Mouse (Mus musculus) cerebellum, adult 18-20 months (tissue): Measurements from ENCODE around the gene Hdx.

Source experiments
- DNase-seq, 2 experiments: peaks; one replicate each; pipeline ENCODE4 v3.0.0; 2021

The Hdx gene

GRCm38 (mm10) chrX:111696356-111697282 is at the start of gene Hdx:
Hdx (minus strand) TSS chrX:111697079.
- DNase-seq = peak; percentile 67 to 78

DNA sequence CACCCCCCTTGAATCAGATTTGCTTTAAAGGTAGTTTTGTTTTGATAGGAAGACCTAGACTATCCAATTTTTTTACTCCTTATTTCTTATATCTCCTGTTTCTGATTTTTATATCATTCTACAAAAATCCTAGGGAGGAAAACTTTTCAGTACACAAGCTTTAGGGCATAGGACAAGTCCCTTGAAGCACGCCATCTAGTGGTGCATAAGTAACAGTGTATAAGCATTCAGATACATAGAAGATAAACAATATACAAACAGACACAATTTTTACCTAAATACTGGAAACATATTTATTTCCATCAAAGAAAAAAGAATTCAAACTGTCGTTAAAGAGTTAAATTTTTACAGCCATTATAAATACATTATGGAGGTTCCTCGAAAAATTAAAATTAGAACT is 11.2 kb downstream of the Hdx start:
- DNase-seq = no peak

DNA sequence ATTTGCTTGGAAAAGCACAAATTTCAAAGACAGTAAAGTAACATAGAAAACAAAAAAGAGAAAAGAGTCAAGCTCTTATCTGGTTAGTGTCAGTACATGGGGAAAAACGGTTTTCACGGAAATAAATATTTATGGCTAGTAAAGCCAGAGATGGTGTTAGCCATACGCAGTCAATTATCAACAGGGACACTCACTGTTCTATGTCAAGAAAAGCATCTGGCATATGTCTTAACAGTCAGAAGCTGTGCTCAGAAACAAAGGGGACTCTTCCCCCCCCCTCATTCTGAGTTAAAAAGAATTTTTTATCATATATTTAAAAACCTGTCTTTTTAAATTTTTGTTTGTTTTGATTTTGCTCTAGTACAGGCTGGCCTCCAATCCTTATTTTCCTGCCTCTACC is 25.2 kb downstream of the Hdx start:
- no peak for DNase-seq

GRCm38 (mm10) chrX:111660381-111660780 is 36.5 kb downstream of the Hdx start:
- DNase-seq = no peak

DNA sequence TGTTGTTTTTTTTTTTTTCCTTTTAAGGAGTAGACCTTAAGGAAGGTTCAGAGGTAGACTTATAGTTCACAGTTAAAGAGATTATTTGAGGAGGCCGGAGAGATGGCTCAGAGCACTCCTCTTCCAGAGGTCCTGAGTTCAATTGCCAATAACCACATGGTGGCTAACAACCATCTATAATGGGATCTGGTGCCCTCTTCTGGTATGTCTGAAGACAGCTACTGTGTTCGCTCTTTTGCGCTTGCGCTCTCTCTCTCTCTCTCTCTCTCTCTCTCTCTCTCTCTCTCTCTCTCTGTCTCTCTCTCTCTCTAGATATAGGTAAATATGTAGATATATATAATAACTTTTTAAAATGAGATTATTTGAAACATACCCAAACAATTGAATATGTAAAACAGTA is 38.2 kb downstream of the Hdx start:
- DNase-seq = no peak

- DNase-seq = no peak
Observed at GRCm38 (mm10) chrX:111644945-111645344, 51.9 kb downstream of the Hdx start.

DNA sequence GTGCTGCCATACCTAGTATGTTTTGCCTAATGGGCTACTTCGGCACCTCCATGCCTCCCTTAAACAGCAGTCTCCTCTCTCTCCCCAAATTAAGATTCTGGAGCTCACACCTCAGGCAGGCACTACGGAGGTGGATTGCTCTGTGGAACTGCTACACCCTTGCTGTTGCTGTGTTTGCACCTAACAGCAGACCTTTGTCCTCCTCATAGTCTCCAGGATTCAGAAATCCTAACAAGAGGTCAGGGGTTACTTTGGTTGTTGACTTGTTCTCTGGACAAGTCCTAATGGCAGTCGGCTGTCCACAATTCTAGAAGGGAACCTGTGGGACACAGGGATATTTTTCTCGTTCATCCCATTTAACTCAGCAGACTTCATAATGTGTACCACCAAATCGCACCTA is 56.3 kb downstream of the Hdx start:
- DNase-seq = no peak

DNA sequence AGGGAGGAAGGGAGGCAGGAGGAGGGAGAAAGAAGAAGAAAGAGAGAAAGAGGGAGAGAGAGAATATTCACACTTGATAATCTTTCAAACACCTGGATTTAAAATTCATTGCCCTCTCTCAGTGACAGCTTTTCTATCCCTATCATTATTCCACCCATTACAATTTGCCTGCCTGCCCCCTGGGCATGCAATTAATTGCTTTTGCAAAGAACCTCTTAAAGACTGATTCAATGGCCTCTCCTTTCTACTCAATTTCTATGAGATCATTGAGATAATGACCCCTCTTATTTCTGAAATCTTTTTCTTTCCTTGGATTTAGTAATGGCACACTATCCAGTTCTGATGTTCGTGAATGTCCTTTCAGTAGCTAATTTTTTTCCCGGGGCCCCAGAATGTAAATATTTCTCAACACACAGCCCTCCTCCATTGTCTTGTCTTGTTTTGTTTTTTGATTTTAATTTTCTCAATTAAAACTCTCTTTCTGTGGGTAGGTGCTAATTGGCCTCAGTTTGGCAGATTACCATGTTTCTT is 99.2 kb downstream of the Hdx start:
- no peak for DNase-seq

GRCm38 (mm10) chrX:111587616-111588015 is 109.3 kb downstream of the Hdx start:
- DNase-seq = no peak

DNA sequence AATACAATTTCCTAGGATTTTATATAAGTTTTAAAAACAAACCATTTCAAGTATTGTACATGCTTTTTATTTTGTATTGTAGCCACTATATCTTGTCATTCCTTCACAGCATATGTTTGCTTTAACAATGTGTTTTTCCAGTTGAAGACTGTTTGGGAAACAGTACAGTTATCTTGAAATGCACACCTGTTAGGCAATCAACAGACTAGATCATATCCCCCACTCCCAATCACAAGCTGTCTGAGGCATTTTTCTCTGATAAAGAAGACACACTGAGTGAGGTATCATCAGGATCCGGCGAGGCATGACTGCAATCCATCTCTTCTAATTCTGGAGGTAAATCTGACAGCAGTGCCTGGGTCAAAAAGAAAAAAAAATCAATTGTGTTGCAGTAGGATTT is 119.8 kb downstream of the Hdx start:
- DNase-seq = no peak

DNA sequence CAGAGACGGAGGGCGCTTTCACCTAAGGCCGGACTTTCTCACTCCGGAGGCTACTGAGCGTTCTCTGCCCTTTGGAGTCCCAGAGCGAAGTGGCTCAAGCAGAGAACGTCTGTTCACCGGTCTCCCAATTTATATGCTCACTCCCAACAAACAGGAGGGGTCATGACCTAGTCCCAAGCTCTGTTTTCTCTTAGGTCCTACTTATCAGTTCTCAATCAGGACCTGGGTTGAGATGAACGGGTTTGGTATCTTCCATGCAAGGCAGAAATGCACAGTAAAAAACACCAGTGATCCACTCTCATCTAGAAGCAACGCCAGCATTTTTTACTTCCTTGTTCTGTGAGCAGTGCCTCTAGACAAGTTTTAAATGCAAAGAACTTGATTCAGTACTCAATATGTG is 159.0 kb downstream of the Hdx start, which contains the start of gene Rps6ka6:
TSS of gene Rps6ka6 (minus strand) at position 101 of the 400 bp plus-strand sequence.
- DNase-seq = no peak
